Mouse (Mus musculus): ENCODE data around the gene Ninj2. TPM values are rescaled to one million over a fixed set of nuclear protein-coding genes. Genes with fewer than 3 reads are reported as not detected.

Ninj2 gene
- total and polyA plus RNA-seq, 3 experiments, result not detected

- Histone ChIP-seq H3K27me3 (ENCODE audit: insufficient read depth, low read length) (peaks cover 8% of the 10 kb centered on the region; the same call in 1 of the 2 replicates), H3K36me3 (replicated peaks) (no peaks in the 10 kb centered on the region), H3K4me3 (ENCODE audit: low read depth, low read length) (no peak overlapping the region), H3K9me3 (replicated peaks) (no peaks in the 10 kb centered on the region), H3K4me1 (ENCODE audit: insufficient read depth, low read depth, low read length) (no peaks in the 10 kb centered on the region)
- TF ChIP-seq TAL1 (conservative IDR thresholded peaks at IDR 0.05; ENCODE audit: low read depth, low read length) (no peak), CTCF (IDR thresholded peaks at IDR 0.05; ENCODE audit: low read depth, low read length) (no peak), GATA1 (IDR thresholded peaks at IDR 0.05; ENCODE audit: borderline replicate concordance, low read length) (no peak), GATA2 (IDR thresholded peaks at IDR 0.05; ENCODE audit: borderline replicate concordance, low read depth, low read length) (no peak), POLR2AphosphoS5 (IDR thresholded peaks at IDR 0.05; ENCODE audit: insufficient replicate concordance, low read depth, low read length) (no peak)
- ATAC-seq (ENCODE audit: extremely low read depth, insufficient number of reproducible peaks, low FRiP score, poor library complexity, severe bottlenecking) (no peak), DNase-seq (ENCODE audit: low spot score) (no peak)
These were observed 129.5 kb downstream of the Ninj2 start for GRCm38 (mm10) chr6:120222669-120223068.

GRCm38 (mm10) chr6:120225355-120225754 is 132.2 kb downstream of the Ninj2 start:
- no peaks in the 10 kb centered on the region for H3K4me1 ChIP-seq (ENCODE audit: insufficient read depth, low read depth, low read length)
- H3K36me3 ChIP-seq (replicated peaks), result no peaks in the 10 kb centered on the region
- H3K9me3 ChIP-seq (replicated peaks), result no peaks in the 10 kb centered on the region
- H3K27me3 ChIP-seq (ENCODE audit: insufficient read depth, low read length), result peaks cover 5% of the 10 kb centered on the region; the same call in 1 of the 2 replicates
- H3K4me3 ChIP-seq (ENCODE audit: low read depth, low read length), result no peak overlapping the region
- DNase-seq (ENCODE audit: low spot score) (no peak), ATAC-seq (ENCODE audit: extremely low read depth, insufficient number of reproducible peaks, low FRiP score, poor library complexity, severe bottlenecking) (no peak)
- no peak for TF ChIP-seq POLR2AphosphoS5 (IDR thresholded peaks at IDR 0.05; ENCODE audit: insufficient replicate concordance, low read depth, low read length)
- TF ChIP-seq CTCF (IDR thresholded peaks at IDR 0.05; ENCODE audit: low read depth, low read length), result no peak
- no peak for TF ChIP-seq GATA2 (IDR thresholded peaks at IDR 0.05; ENCODE audit: borderline replicate concordance, low read depth, low read length)
- no peak for TF ChIP-seq TAL1 (conservative IDR thresholded peaks at IDR 0.05; ENCODE audit: low read depth, low read length)
- no peak for TF ChIP-seq GATA1 (IDR thresholded peaks at IDR 0.05; ENCODE audit: borderline replicate concordance, low read length)

DNA sequence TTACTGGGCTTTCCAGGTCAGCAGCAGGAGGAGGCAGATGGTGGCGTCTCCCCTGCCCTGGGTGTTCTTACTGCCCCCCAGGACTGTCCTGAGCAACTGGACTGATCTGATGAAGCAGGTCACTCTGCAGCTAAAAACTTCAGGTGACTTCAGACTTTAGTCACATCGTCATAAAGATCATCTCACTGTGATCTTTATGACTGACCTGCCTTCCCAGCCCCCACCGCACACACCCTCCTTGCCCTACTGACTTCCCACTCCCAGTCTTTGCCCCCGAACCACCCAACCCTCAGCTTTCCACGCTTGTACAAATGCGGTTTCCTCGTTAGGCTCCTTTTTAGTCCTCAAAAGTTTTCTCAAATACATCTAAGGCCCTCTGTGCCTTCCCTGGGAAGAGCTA is 133.9 kb downstream of the Ninj2 start:
- Histone ChIP-seq H3K9me3 (replicated peaks) (no peaks in the 10 kb centered on the region), H3K4me3 (ENCODE audit: low read depth, low read length) (no peak overlapping the region), H3K4me1 (ENCODE audit: insufficient read depth, low read depth, low read length) (no peaks in the 10 kb centered on the region), H3K36me3 (replicated peaks) (no peaks in the 10 kb centered on the region), H3K27me3 (ENCODE audit: insufficient read depth, low read length) (peaks cover 5% of the 10 kb centered on the region; the same call in 1 of the 2 replicates)
- DNase-seq (ENCODE audit: low spot score) (no peak), ATAC-seq (ENCODE audit: extremely low read depth, insufficient number of reproducible peaks, low FRiP score, poor library complexity, severe bottlenecking) (no peak)
- TF ChIP-seq POLR2AphosphoS5 (IDR thresholded peaks at IDR 0.05; ENCODE audit: insufficient replicate concordance, low read depth, low read length) (no peak), GATA2 (IDR thresholded peaks at IDR 0.05; ENCODE audit: borderline replicate concordance, low read depth, low read length) (no peak), TAL1 (conservative IDR thresholded peaks at IDR 0.05; ENCODE audit: low read depth, low read length) (no peak), CTCF (IDR thresholded peaks at IDR 0.05; ENCODE audit: low read depth, low read length) (no peak), GATA1 (IDR thresholded peaks at IDR 0.05; ENCODE audit: borderline replicate concordance, low read length) (no peak)

GRCm38 (mm10) chr6:120229806-120230205 is 136.7 kb downstream of the Ninj2 start:
- no peak for DNase-seq (ENCODE audit: low spot score)
- H3K4me3 ChIP-seq (ENCODE audit: low read depth, low read length), result no peak overlapping the region
- ATAC-seq (ENCODE audit: extremely low read depth, insufficient number of reproducible peaks, low FRiP score, poor library complexity, severe bottlenecking), result no peak
- TF ChIP-seq TAL1 (conservative IDR thresholded peaks at IDR 0.05; ENCODE audit: low read depth, low read length) (no peak), GATA2 (IDR thresholded peaks at IDR 0.05; ENCODE audit: borderline replicate concordance, low read depth, low read length) (no peak), GATA1 (IDR thresholded peaks at IDR 0.05; ENCODE audit: borderline replicate concordance, low read length) (no peak), POLR2AphosphoS5 (IDR thresholded peaks at IDR 0.05; ENCODE audit: insufficient replicate concordance, low read depth, low read length) (no peak), CTCF (IDR thresholded peaks at IDR 0.05; ENCODE audit: low read depth, low read length) (no peak)
- no peaks in the 10 kb centered on the region for H3K36me3 ChIP-seq (replicated peaks)
- peaks cover 2% of the 10 kb centered on the region; the same call in 1 of the 2 replicates for H3K27me3 ChIP-seq (ENCODE audit: insufficient read depth, low read length)
- H3K9me3 ChIP-seq (replicated peaks), result no peaks in the 10 kb centered on the region
- H3K4me1 ChIP-seq (ENCODE audit: insufficient read depth, low read depth, low read length), result no peaks in the 10 kb centered on the region

- Histone ChIP-seq H3K27me3 (ENCODE audit: insufficient read depth, low read length) (peaks cover 2% of the 10 kb centered on the region; the same call in 1 of the 2 replicates), H3K36me3 (replicated peaks) (no peaks in the 10 kb centered on the region), H3K4me3 (ENCODE audit: low read depth, low read length) (no peak overlapping the region), H3K9me3 (replicated peaks) (no peaks in the 10 kb centered on the region), H3K4me1 (ENCODE audit: insufficient read depth, low read depth, low read length) (no peaks in the 10 kb centered on the region)
- ATAC-seq (ENCODE audit: extremely low read depth, insufficient number of reproducible peaks, low FRiP score, poor library complexity, severe bottlenecking) (no peak), DNase-seq (ENCODE audit: low spot score) (no peak)
- TF ChIP-seq GATA1 (IDR thresholded peaks at IDR 0.05; ENCODE audit: borderline replicate concordance, low read length), result no peak
- no peak for TF ChIP-seq GATA2 (IDR thresholded peaks at IDR 0.05; ENCODE audit: borderline replicate concordance, low read depth, low read length)
- no peak for TF ChIP-seq CTCF (IDR thresholded peaks at IDR 0.05; ENCODE audit: low read depth, low read length)
These were observed 137.3 kb downstream of the Ninj2 start for GRCm38 (mm10) chr6:120230441-120230840.

- no peaks in the 10 kb centered on the region for H3K9me3 ChIP-seq (replicated peaks)
- H3K36me3 ChIP-seq (replicated peaks), result no peaks in the 10 kb centered on the region
- peaks cover 3% of the 10 kb centered on the region; the same call in 1 of the 2 replicates for H3K27me3 ChIP-seq (ENCODE audit: insufficient read depth, low read length)
- DNase-seq (ENCODE audit: low spot score) (no peak), ATAC-seq (ENCODE audit: extremely low read depth, insufficient number of reproducible peaks, low FRiP score, poor library complexity, severe bottlenecking) (no peak)
- no peak overlapping the region for H3K4me3 ChIP-seq (ENCODE audit: low read depth, low read length)
- H3K4me1 ChIP-seq (ENCODE audit: insufficient read depth, low read depth, low read length), result no peaks in the 10 kb centered on the region
- TF ChIP-seq TAL1 (conservative IDR thresholded peaks at IDR 0.05; ENCODE audit: low read depth, low read length) (no peak), CTCF (IDR thresholded peaks at IDR 0.05; ENCODE audit: low read depth, low read length) (no peak), POLR2AphosphoS5 (IDR thresholded peaks at IDR 0.05; ENCODE audit: insufficient replicate concordance, low read depth, low read length) (no peak), GATA2 (IDR thresholded peaks at IDR 0.05; ENCODE audit: borderline replicate concordance, low read depth, low read length) (no peak), GATA1 (IDR thresholded peaks at IDR 0.05; ENCODE audit: borderline replicate concordance, low read length) (no peak)
These were observed 139.7 kb downstream of the Ninj2 start for GRCm38 (mm10) chr6:120232885-120233284.

Measured in G1E (cell line).